Mouse (Mus musculus) bone marrow, adult 2 months (tissue): ENCODE results near the gene Minos1. TPM values are rescaled to one million over a fixed set of nuclear protein-coding genes. Genes with fewer than 3 reads are reported as not detected.

Experiments used
- H3K27ac ChIP-seq: fragments of 200-500 bp; 2 replicates; pipeline ENCODE4 v1.5.1; 2012; ENCODE audit warnings: low read depth, mild to moderate bottlenecking, control low read depth, inconsistent platforms, low read length; ENCODE audit not compliant: control insufficient read depth, poor library complexity, insufficient read depth
- H3K4me1 ChIP-seq: fragments of 200-500 bp; 2 replicates; pipeline ENCODE4 v1.6.1; 2011; ENCODE audit warnings: low read length; ENCODE audit not compliant: control insufficient read depth, insufficient read depth
- H3K4me3 ChIP-seq: fragments of 200-500 bp; replicated peaks from 2 replicates; pipeline ENCODE3; 2011; ENCODE audit warnings: mild to moderate bottlenecking, low read depth, low read length, control low read depth; ENCODE audit not compliant: control insufficient read depth
- CTCF ChIP-seq: fragments of 200-500 bp; IDR thresholded peaks from 2 replicates; pipeline ENCODE4 v1.5.1; 2011; ENCODE audit warnings: low read length, control low read depth; ENCODE audit not compliant: control insufficient read depth, insufficient read depth
- POLR2A ChIP-seq: fragments of 200-500 bp; IDR thresholded peaks from 2 replicates; pipeline ENCODE4 v1.6.1; 2011; ENCODE audit warnings: low read depth, mild to moderate bottlenecking, control low read depth, low read length, borderline replicate concordance; ENCODE audit not compliant: control insufficient read depth
- WGBS: fragments of 180-500 bp; shearing (Covaris S2); methylation state at CpG from one replicate; pipeline ENCODE4 v1.1.7; 2018; 5-methylcytosine and 5-hydroxymethylcytosine counted together
- polyA plus RNA-seq: library from polyadenylated mRNA; stranded (reverse); fragments of >200 nt; gene quantifications from 2 replicates; pipeline ENCODE4 v1.2.4, GENCODE M21; 2011; ENCODE audit warnings: low replicate concordance; ENCODE audit not compliant: missing spikeins, insufficient read depth, insufficient read length

The Minos1 gene
- polyA plus RNA-seq, 1 experiment = 195 TPM

GRCm38 (mm10) chr4:139120281-139120814 is 10.6 kb downstream of the Minos1 start:
- Histone ChIP-seq H3K27ac (no peak overlapping the region), H3K4me3 (no peak overlapping the region), H3K4me1 (peaks cover 6% of the 10 kb centered on the region)
- TF ChIP-seq POLR2A (no peak), CTCF (no peak)
- 76% methylated on average over 4 of the region's 4 CpGs for WGBS

DNA sequence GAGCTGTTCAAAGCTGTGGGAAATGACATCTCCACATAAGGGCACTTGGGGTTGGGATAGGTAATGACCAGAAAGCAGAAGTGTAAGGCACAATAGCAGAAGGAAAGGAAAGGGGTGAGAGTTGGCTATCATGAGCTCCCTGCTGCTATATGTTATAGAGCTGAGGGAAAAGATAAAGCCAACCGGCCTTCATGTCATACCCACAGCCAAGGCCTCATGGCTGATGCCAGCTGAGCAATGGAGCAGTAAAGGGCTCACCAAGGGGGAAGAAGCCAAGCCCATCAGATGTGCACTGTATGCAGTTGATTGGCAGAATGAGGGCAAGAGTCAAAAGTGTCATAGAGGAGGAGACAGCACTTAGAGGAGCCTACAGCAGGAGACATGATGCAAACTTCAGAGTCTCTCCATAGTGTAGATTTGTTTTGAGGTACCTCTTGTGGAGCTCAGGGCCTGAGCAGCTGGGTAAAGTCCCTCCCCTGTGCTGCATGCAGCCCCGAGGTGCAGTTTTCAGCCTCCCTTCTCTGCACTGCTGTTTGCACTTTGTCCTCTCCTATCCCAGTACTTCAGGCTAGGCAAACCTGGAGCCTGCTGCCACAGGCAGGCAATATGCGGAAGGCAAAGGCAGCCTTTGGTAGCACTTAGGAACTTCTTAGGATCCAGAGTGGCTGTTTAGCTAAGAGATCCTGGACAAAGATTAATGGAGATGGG is 14.4 kb downstream of the Minos1 start:
- WGBS = 57% methylated on average over 3 of the region's 3 CpGs
- peaks cover 6% of the 10 kb centered on the region for H3K4me1 ChIP-seq
- no peak overlapping the region; the same call in 1 of the 2 replicates for H3K27ac ChIP-seq
- no peak for TF ChIP-seq POLR2A
- TF ChIP-seq CTCF = no peak
- H3K4me3 ChIP-seq = no peak overlapping the region

GRCm38 (mm10) chr4:139115721-139116120 is 15.2 kb downstream of the Minos1 start:
- Histone ChIP-seq H3K4me3 (no peak overlapping the region), H3K27ac (no peak overlapping the region), H3K4me1 (peaks cover 4% of the 10 kb centered on the region; the same call in 1 of the 2 replicates)
- 86% methylated on average over 5 of the region's 5 CpGs for WGBS
- TF ChIP-seq CTCF = 0 out of 2 replicates have a peak, but pooled peaks have one; percentile 22
- TF ChIP-seq POLR2A = no peak

DNA sequence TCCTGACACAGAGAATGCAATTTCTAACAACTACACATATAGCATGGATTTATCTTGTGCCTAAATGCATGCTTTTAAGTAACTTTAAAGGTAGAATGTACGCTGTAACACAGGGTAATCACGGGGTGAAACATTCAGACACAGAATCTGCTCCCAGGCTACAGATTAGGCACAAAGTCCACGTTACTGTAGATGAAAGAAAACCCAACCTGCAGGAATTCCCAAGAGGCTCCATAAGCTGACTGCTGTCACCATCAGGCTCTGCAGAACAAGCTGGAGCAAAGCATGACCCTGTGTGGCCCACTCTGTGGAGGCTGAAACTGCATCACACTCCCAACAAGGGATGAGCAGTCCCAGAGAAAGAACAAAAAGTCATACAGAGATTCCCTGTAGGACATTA is 18.4 kb downstream of the Minos1 start:
- TF ChIP-seq POLR2A (no peak), CTCF (no peak)
- Histone ChIP-seq H3K27ac (no peak overlapping the region), H3K4me3 (no peak overlapping the region), H3K4me1 (peaks cover 4% of the 10 kb centered on the region; the same call in 1 of the 2 replicates)
- WGBS = 87% methylated on average over 3 of the region's 3 CpGs

GRCm38 (mm10) chr4:139111421-139111820 is 19.5 kb downstream of the Minos1 start:
- TF ChIP-seq CTCF = no peak
- no peak for TF ChIP-seq POLR2A
- Histone ChIP-seq H3K4me1 (peaks cover 1% of the 10 kb centered on the region; the same call in 1 of the 2 replicates), H3K27ac (no peak overlapping the region), H3K4me3 (no peak overlapping the region)
- 72% methylated on average over 3 of the region's 3 CpGs for WGBS

DNA sequence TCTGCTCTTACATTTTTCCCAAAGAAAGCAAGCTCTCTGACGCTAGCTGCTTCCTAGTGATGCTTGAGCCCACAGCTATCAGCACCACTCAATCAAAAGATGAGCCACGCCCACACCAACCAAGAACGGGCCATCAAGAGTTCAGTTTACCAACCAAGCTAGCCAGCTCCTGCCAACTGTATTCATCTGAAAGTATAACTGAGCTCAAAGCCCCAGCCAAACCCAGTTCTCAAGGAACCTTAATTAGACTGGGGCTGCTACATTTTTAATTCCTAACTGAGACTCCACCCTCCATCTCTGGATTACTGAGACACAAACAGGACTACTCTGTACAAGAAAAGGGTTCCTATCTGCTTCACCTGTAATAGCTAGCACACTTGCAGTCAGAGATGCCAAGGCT is 20.1 kb downstream of the Minos1 start:
- Histone ChIP-seq H3K4me3 (no peak overlapping the region), H3K4me1 (no peaks in the 10 kb centered on the region), H3K27ac (no peak overlapping the region)
- no peak for TF ChIP-seq CTCF
- TF ChIP-seq POLR2A = no peak
- 64% methylated on average over 3 of the region's 3 CpGs for WGBS

DNA sequence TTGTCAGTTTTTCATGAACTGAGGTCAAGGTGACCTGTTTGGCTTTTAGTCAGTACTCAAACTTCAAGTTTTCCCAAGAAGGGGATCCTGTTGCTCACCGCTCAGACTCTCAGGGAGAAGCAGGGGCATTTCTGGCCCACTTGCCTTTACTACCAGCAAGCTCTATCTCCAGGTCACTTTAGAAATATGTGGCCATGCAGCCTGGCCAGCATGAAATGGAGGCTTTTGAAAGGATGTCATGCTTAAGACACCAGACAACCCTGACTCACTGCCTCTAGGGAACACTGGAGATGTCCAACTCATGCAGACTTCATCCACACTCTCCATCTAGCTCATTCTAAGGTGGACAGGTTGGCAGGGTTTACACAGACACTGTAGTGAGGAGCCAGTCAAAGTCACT is 25.5 kb downstream of the Minos1 start:
- 89% methylated on average over 1 of the region's 1 CpGs for WGBS
- Histone ChIP-seq H3K27ac (no peak overlapping the region), H3K4me1 (no peaks in the 10 kb centered on the region), H3K4me3 (no peak overlapping the region)
- no peak for TF ChIP-seq CTCF
- no peak for TF ChIP-seq POLR2A

- 86% methylated on average over 6 of the region's 6 CpGs for WGBS
- no peak overlapping the region for H3K27ac ChIP-seq
- H3K4me1 ChIP-seq = no peaks in the 10 kb centered on the region
- no peak overlapping the region for H3K4me3 ChIP-seq
- TF ChIP-seq CTCF (no peak), POLR2A (no peak)
Measured at GRCm38 (mm10) chr4:139101546-139101945, 29.4 kb downstream of the Minos1 start.
